Mouse (Mus musculus) midbrain, postnatal 0 days (tissue): ENCODE data around the gene Ift140. TPM values are rescaled to one million over a fixed set of nuclear protein-coding genes. Genes with fewer than 3 reads are reported as not detected.

Experiments
- ATAC-seq: fragments of 200-750 bp; cut with Nextera tagmentation; 2 replicates; pipeline ENCODE4 v1.8.0; 2017; ENCODE audit warnings: moderate number of reproducible peaks, mild to moderate bottlenecking, moderate TSS enrichment, moderate library complexity; ENCODE audit not compliant: low FRiP score
- DNase-seq: peaks from one replicate; pipeline ENCODE4 v3.0.0-alpha.2; 2015; ENCODE audit warnings: low spot score
- H3K27ac ChIP-seq: fragments of 300-500 bp; sonication (generic); 2 replicates; pipeline ENCODE4 v1.5.1; 2014; ENCODE audit warnings: low read depth, mild to moderate bottlenecking, low read length, mixed read lengths
- H3K27me3 ChIP-seq: fragments of 300-500 bp; sonication (generic); 2 replicates; pipeline ENCODE4 v1.6.1; 2014; ENCODE audit warnings: low read length, control low read depth, mixed read lengths; ENCODE audit not compliant: insufficient read depth
- H3K36me3 ChIP-seq: fragments of 300-500 bp; sonication (generic); 2 replicates; pipeline ENCODE4 v1.6.1; 2014; ENCODE audit warnings: low read length, control low read depth, mixed read lengths; ENCODE audit not compliant: insufficient read depth
- H3K4me1 ChIP-seq: fragments of 300-500 bp; sonication (generic); 2 replicates; pipeline ENCODE4 v1.6.1; 2014; ENCODE audit warnings: mild to moderate bottlenecking, control low read depth, antibody characterized with exemption, low read length, mixed read lengths; ENCODE audit not compliant: insufficient read depth
- H3K4me2 ChIP-seq: fragments of 300-500 bp; sonication (generic); 2 replicates; pipeline ENCODE4 v1.6.1; 2014; ENCODE audit warnings: low read depth, mild to moderate bottlenecking, low read length, mixed read lengths; ENCODE audit not compliant: poor library complexity, severe bottlenecking
- H3K4me3 ChIP-seq: fragments of 300-500 bp; sonication (generic); 2 replicates; pipeline ENCODE4 v1.5.1; 2014; ENCODE audit warnings: low read depth, mild to moderate bottlenecking, low read length, moderate library complexity
- H3K9ac ChIP-seq: fragments of 300-500 bp; sonication (generic); replicated peaks from 2 replicates; pipeline ENCODE4 v1.6.1; 2014; ENCODE audit warnings: mild to moderate bottlenecking, low read length, moderate library complexity, mixed read lengths; ENCODE audit not compliant: poor library complexity, severe bottlenecking
- H3K9me3 ChIP-seq: fragments of 300-500 bp; sonication (generic); 2 replicates; pipeline ENCODE4 v1.6.1; 2016; ENCODE audit warnings: low read length, control low read depth
- CTCF ChIP-seq: IDR thresholded peaks from 2 replicates; pipeline ENCODE4 v1.5.1; 2016; ENCODE audit warnings: antibody characterized with exemption, mild to moderate bottlenecking
- WGBS: fragments of 180-500 bp; shearing (Covaris S2); extraction: QIAGEN DNeasy Blood & Tissue Kit; methylation state at CpG from one replicate; pipeline ENCODE4 v1.1.7; 2014; 5-methylcytosine and 5-hydroxymethylcytosine counted together
- polyA plus RNA-seq: library from polyadenylated mRNA; unstranded; fragments of >200 nt; fragmentation: Nextera tagmentation; extraction: Ambion mirVana; gene quantifications from 2 replicates; pipeline ENCODE4 v1.2.1, GENCODE M21; 2015
- total RNA-seq: library from RNA; depleted of rRNA; stranded (reverse); fragments of >200 nt; gene quantifications from 2 replicates; pipeline ENCODE4 v1.2.3, GENCODE M21; 2014

Gene Ift140
- total and polyA plus RNA-seq, 2 experiments from 2014 or later = 13.5 to 39.8 TPM

DNA sequence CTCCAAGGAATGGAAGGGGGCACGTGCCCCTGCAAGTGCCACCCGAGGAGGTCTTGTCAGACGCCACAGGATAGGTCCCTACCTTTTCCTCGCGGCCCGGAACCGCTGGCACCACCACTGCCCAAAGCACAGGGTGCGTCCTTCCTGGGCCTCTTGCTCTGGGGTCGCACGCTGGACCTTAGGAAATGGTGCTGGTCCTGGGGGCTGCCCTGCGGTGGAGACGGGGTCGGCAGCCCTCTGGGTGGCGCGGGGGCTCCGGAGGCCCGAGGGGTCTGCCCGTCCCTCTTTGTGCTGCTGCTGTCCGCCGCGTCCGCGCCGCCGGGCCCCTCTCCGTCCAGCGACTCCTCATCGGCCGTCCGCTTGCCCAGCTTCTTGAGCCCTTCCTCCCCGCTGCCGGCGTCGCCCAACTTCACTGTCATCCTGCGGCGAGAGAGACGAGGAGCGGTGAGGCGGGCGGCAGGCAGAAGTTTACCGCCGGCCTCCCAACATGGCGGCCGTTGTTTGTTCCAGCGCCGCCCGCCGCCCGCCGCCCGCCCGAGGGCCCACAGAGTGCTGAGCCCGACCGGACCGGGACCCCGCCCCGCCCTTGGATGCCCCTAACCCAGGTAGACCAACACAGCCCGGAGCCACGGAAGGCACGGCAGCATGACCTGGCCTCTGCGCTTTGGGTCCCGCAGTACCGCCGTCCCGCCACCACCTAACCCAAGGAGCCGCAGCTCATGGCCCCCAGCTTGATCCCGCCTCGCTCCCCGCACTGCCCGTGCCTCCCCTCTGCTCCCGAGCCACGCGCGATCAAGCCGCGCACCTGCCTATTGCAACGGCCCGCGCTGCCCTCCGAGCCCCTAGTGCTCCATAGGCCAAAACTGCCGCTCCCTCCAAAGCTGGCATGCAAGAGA, 2.0 kb upstream of the Ift140 start:
- Histone ChIP-seq H3K4me2 (peak overlapping the region; percentile 100), H3K4me3 (peak overlapping the region; percentile 81), H3K27me3 (no peaks in the 10 kb centered on the region), H3K9ac (peak overlapping the region; percentile 75), H3K9me3 (no peaks in the 10 kb centered on the region), H3K4me1 (peaks cover 10% of the 10 kb centered on the region), H3K36me3 (peaks cover 10% of the 10 kb centered on the region; the same call in 1 of the 2 replicates), H3K27ac (peak overlapping the region; percentile 62)
- ATAC-seq (no peak), DNase-seq (peak; percentile 6)
- under 1% methylated on average over 55 of the region's 81 CpGs for WGBS
- TF ChIP-seq CTCF = no peak

DNA sequence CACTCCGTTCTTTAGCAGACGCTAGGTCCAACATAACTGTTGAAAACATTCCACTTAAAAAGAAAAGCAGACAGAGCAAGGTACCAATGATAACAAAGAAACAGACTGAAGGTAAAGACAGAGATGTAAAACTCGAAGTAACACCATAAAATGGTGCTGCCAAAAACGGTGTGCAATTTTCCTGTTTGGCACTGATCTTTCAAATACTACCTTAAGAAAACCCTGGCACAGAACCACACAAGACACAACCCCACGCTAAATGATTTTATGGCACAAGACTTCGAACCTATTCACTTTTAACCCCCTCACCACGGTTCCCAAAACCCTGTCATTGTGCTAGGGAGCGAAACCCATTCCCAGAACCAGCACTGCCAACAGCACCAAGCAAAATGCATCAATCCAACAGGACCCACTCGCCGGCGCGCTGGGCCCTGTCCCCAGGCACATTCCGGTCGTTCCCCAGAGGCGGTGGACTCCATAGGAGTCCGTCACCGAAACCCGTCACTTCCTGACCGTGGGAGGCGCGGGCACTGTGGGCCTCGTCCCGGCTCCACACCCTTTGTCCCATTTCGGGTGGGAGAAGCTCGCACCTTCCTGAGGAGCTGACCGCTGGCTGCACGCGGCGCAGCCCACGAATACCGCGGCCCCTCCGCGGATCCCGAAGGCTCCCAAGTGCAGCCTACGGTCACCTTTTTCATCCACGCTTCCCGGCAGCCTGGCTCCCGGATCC, 879 bp upstream of the Ift140 start:
- peaks cover 10% of the 10 kb centered on the region for H3K4me1 ChIP-seq

DNA sequence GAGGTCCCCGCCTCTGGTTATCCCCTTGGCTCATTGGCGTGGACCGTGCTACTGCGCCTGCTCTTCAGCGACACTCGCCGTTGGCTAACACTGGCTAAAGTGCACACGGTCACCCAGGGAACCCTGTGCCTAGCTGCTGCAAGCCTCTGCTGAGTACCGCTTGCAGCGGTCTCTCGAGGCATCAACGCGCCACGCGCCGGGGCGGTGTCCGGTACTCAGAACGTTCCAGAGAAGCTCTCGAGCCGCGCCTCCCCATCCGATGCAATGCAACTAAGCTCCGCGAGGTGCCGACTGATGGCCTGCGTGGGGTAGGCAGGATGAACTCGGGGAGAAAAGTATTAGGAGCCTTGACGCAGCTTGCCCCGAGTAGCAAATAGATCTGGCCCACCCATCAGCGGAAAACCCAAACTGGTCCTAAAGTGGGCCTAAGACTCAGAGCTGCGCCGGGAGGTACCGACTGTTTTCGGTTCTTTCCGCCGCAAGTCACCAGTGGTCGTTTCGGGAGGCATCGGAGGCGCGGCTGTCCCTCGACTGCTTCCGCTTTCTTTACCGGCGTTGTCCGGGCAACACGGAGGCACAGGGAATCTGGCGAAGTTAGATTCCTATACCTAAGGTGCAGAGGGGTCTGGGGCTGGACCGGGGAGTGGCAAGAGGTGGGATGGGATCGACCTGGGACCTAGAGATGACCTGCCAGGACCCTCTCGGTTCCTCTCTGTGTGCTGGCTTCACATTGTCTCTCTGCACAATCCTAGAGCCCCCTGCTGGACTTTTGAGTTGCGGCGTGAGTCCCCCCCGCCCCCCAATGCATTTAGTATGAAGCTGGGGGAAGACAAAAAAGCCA, 627 bp downstream of the Ift140 start:
- Histone ChIP-seq H3K27me3 (no peaks in the 10 kb centered on the region), H3K4me2 (peak overlapping the region; percentile 97), H3K4me3 (peak overlapping the region; percentile 81), H3K36me3 (peaks cover 8% of the 10 kb centered on the region; the same call in 1 of the 2 replicates), H3K9ac (peak overlapping the region; percentile 65), H3K4me1 (peaks cover 10% of the 10 kb centered on the region), H3K9me3 (no peaks in the 10 kb centered on the region), H3K27ac (peak overlapping the region; percentile 68)
- under 1% methylated on average over 55 of the region's 55 CpGs for WGBS
- DNase-seq = peak; percentile 89
- peak; percentile 88 for ATAC-seq
- TF ChIP-seq CTCF = peak; percentile 52

More for the DNA sequence above, 879 bp upstream of the Ift140 start:
- TF ChIP-seq CTCF = no peak
- Histone ChIP-seq H3K9ac (peak overlapping the region; percentile 75), H3K9me3 (no peaks in the 10 kb centered on the region), H3K4me2 (peak overlapping the region; percentile 100), H3K36me3 (peaks cover 10% of the 10 kb centered on the region; the same call in 1 of the 2 replicates), H3K27me3 (no peaks in the 10 kb centered on the region), H3K27ac (peak overlapping the region; percentile 77), H3K4me3 (peak overlapping the region; percentile 81)
- ATAC-seq (peak; percentile 15; the same call in 1 of the 2 replicates), DNase-seq (peak; percentile 45)
- WGBS = under 1% methylated on average over 34 of the region's 39 CpGs

DNA sequence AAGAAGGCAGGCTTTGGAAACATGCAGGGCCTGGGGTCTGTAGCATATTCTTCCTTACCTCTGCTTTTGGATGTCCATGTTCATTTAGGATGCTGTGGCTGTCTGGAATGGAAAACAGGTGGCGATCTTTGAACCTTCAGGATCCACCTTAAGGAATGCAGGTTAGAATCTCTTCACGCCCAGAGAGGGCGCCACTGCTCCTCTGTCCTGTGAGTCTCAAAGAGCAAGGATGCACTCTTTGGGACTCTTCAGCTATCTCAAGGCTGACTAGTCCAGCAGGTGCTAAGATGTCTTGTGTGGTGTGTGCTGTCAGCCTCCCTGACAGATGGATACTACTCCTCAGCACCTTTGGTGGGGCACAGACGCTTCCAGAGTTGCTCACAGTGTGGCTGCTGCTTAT, 20.3 kb downstream of the Ift140 start:
- no peak overlapping the region for H3K4me2 ChIP-seq
- no peaks in the 10 kb centered on the region for H3K4me1 ChIP-seq
- no peak overlapping the region for H3K4me3 ChIP-seq
- H3K9ac ChIP-seq = no peak overlapping the region
- WGBS = 66% methylated on average over 4 of the region's 4 CpGs
- no peaks in the 10 kb centered on the region for H3K9me3 ChIP-seq
- peak; percentile 52 for TF ChIP-seq CTCF
- H3K36me3 ChIP-seq = peaks cover 54% of the 10 kb centered on the region
- peak; percentile 7 for DNase-seq
- ATAC-seq = no peak
- H3K27me3 ChIP-seq = no peaks in the 10 kb centered on the region
- H3K27ac ChIP-seq = no peak overlapping the region

DNA sequence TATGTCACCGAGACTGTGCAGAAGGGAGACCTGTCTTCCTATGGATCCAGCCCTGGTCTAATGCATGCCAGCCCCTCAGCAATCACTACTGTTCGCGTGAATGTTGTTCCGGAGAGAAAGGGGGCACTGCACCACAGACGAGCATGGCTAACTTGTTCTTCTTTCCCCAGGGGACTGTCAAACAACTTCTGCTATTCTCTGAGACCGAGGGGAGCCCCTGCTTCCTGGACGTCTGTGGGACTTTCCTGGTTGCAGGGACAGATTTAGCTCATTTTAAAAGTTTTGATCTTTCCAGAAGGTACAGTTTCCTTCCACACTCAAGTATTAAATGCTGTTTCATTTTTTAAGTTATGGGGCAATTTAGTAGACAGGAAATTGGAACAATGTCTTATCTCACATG, 29.0 kb downstream of the Ift140 start:
- no peak for TF ChIP-seq CTCF
- no peak overlapping the region for H3K9ac ChIP-seq
- no peak for DNase-seq
- ATAC-seq = no peak
- no peaks in the 10 kb centered on the region for H3K4me1 ChIP-seq
- peaks cover 40% of the 10 kb centered on the region for H3K36me3 ChIP-seq
- H3K4me2 ChIP-seq = no peak overlapping the region
- WGBS = 76% methylated on average over 7 of the region's 7 CpGs
- H3K27me3 ChIP-seq = no peaks in the 10 kb centered on the region
- H3K9me3 ChIP-seq = no peaks in the 10 kb centered on the region
- H3K4me3 ChIP-seq = no peak overlapping the region
- no peak overlapping the region for H3K27ac ChIP-seq
